Mouse (Mus musculus): Measurements from ENCODE around the gene Xpo5. TPM values are rescaled to one million over a fixed set of nuclear protein-coding genes. Genes with fewer than 3 reads are reported as not detected.

The Xpo5 gene
- total RNA-seq, 2 experiments from 2014 or later = 20.5 to 21.7 TPM

GRCm38 (mm10) chr17:46201151-46201550 is 1.4 kb upstream of the Xpo5 start:
- no peak for DNase-seq

- no peak for DNase-seq
Observed at GRCm38 (mm10) chr17:46203078-46203477, 496 bp downstream of the Xpo5 start.

- DNase-seq = no peak
Observed at GRCm38 (mm10) chr17:46206676-46207075, 4.1 kb downstream of the Xpo5 start.

GRCm38 (mm10) chr17:46210550-46210949 is 8.0 kb downstream of the Xpo5 start:
- no peak for DNase-seq

GRCm38 (mm10) chr17:46221601-46222000 is 19.0 kb downstream of the Xpo5 start:
- no peak for DNase-seq

- DNase-seq = no peak
Observed at GRCm38 (mm10) chr17:46227576-46227975, 25.0 kb downstream of the Xpo5 start.

GRCm38 (mm10) chr17:46236067-46236466 is 33.5 kb downstream of the Xpo5 start:
- DNase-seq = no peak

GRCm38 (mm10) chr17:46237079-46237478 is 34.5 kb downstream of the Xpo5 start:
- no peak for DNase-seq

GRCm38 (mm10) chr17:46237480-46237879 is 34.9 kb downstream of the Xpo5 start:
- DNase-seq = no peak

- no peak for DNase-seq
Observed at GRCm38 (mm10) chr17:46239516-46240114, 37.0 kb downstream of the Xpo5 start.

GRCm38 (mm10) chr17:46241471-46241870 is 38.9 kb downstream of the Xpo5 start:
- DNase-seq = no peak

- DNase-seq = no peak
Observed at GRCm38 (mm10) chr17:46242274-46242673, 39.7 kb downstream of the Xpo5 start.

GRCm38 (mm10) chr17:46242993-46243392 is 40.4 kb downstream of the Xpo5 start:
- no peak for DNase-seq

- DNase-seq = no peak
Observed at GRCm38 (mm10) chr17:46243624-46244023, 41.0 kb downstream of the Xpo5 start.

- DNase-seq = peak in 1 of 2 experiments; percentile 22
Observed at GRCm38 (mm10) chr17:46244579-46244978, 42.0 kb downstream of the Xpo5 start.

- peak; percentile 97 to 98 for DNase-seq
Observed at GRCm38 (mm10) chr17:46247512-46248188, 45.1 kb downstream of the Xpo5 start, which contains the start of the genes Polr1c and Yipf3. Gene Polr1c, minus strand, starts transcription at chr17:46248054. Gene Yipf3, plus strand, starts transcription at chr17:46248080.

- DNase-seq = no peak
Observed at GRCm38 (mm10) chr17:46248189-46248522, 45.6 kb downstream of the Xpo5 start.

GRCm38 (mm10) chr17:46251174-46251573 is 48.6 kb downstream of the Xpo5 start:
- no peak for DNase-seq

- DNase-seq = no peak
Observed at GRCm38 (mm10) chr17:46252571-46253451, 50.2 kb downstream of the Xpo5 start.

- peak; percentile 93 for DNase-seq
Observed at GRCm38 (mm10) chr17:46253452-46254084, 51.0 kb downstream of the Xpo5 start, which contains the start of gene Lrrc73. Gene Lrrc73, plus strand, starts transcription at chr17:46253531.

GRCm38 (mm10) chr17:46254106-46254505 is 51.5 kb downstream of the Xpo5 start:
- no peak for DNase-seq

- DNase-seq = no peak
Observed at GRCm38 (mm10) chr17:46255147-46255546, 52.6 kb downstream of the Xpo5 start.

Measured in heart, adult 18-20 months (tissue).